Mouse (Mus musculus) stomach, embryonic 14.5 days (tissue): ENCODE measurements around the gene Odf3l1. TPM values are rescaled to one million over a fixed set of nuclear protein-coding genes. Genes with fewer than 3 reads are reported as not detected.
A peak's percentile ranks its signal among the peaks of the same experiment; 100 is the strongest.

Experiments
- ATAC-seq: fragments of 200-750 bp; cut with Nextera tagmentation; 2 replicates; pipeline ENCODE4 v1.8.0; 2017; ENCODE audit warnings: low read depth, moderate TSS enrichment; ENCODE audit not compliant: insufficient number of reproducible peaks, insufficient read depth, low FRiP score
- H3K27ac ChIP-seq: fragments of 300-500 bp; sonication (generic); 2 replicates; pipeline ENCODE4 v1.5.1; 2014; ENCODE audit warnings: mild to moderate bottlenecking, low read length, moderate library complexity, mixed read lengths
- H3K27me3 ChIP-seq: fragments of 300-500 bp; sonication (generic); 2 replicates; pipeline ENCODE4 v1.6.1; 2014; ENCODE audit warnings: low read length, control low read depth, mixed read lengths; ENCODE audit not compliant: control insufficient read depth, insufficient read depth
- H3K36me3 ChIP-seq: fragments of 300-500 bp; sonication (generic); 2 replicates; pipeline ENCODE4 v1.6.1; 2014; ENCODE audit warnings: mild to moderate bottlenecking, control low read depth, low read length, moderate library complexity, mixed read lengths; ENCODE audit not compliant: control insufficient read depth, insufficient read depth
- H3K4me1 ChIP-seq: fragments of 300-500 bp; sonication (generic); 2 replicates; pipeline ENCODE4 v1.6.1; 2014; ENCODE audit warnings: low read length, control low read depth, mixed read lengths; ENCODE audit not compliant: control insufficient read depth, insufficient read depth
- H3K4me2 ChIP-seq: fragments of 300-500 bp; sonication (generic); replicated peaks from 2 replicates; pipeline ENCODE4 v1.6.1; 2014; ENCODE audit warnings: low read depth, low read length, control low read depth
- H3K4me3 ChIP-seq: fragments of 300-500 bp; sonication (generic); 2 replicates; pipeline ENCODE4 v1.5.1; 2014; ENCODE audit warnings: low read depth, low read length, control low read depth
- H3K9ac ChIP-seq: fragments of 300-500 bp; sonication (generic); replicated peaks from 2 replicates; pipeline ENCODE4 v1.6.1; 2014; ENCODE audit warnings: low read depth, mild to moderate bottlenecking, control low read depth, low read length, moderate library complexity, mixed read lengths
- H3K9me3 ChIP-seq: fragments of 300-500 bp; sonication (generic); 2 replicates; pipeline ENCODE4 v1.6.1; 2016; ENCODE audit warnings: low read depth, low read length, control low read depth; ENCODE audit not compliant: control insufficient read depth
- WGBS: fragments of 180-500 bp; shearing (Covaris S2); extraction: QIAGEN DNeasy Blood & Tissue Kit; methylation state at CpG from one replicate; pipeline ENCODE4 v1.1.7; 2014; 5-methylcytosine and 5-hydroxymethylcytosine counted together
- polyA plus RNA-seq: library from polyadenylated mRNA; unstranded; fragments of >200 nt; fragmentation: Nextera tagmentation; extraction: Ambion mirVana; gene quantifications from 2 replicates; pipeline ENCODE4 v1.2.1, GENCODE M21; 2014

The Odf3l1 gene
- polyA plus RNA-seq, 1 experiment from 2014 or later: 1.9 TPM

GRCm38 (mm10) chr9:56868292-56868691, 3.8 kb upstream of the Odf3l1 start:
- H3K36me3 ChIP-seq: no peaks in the 10 kb centered on the region
- peaks cover 64% of the 10 kb centered on the region for H3K4me1 ChIP-seq
- 19% methylated on average over 6 of the region's 6 CpGs for WGBS
- H3K27me3 ChIP-seq: no peaks in the 10 kb centered on the region
- H3K9me3 ChIP-seq: no peaks in the 10 kb centered on the region
- no peak overlapping the region for H3K9ac ChIP-seq
- peak overlapping the region; percentile 11 for H3K4me2 ChIP-seq
- peak; percentile 73; the same call in 1 of the 2 replicates for ATAC-seq
- H3K27ac ChIP-seq: peak overlapping the region; percentile 56; the same call in 1 of the 2 replicates
- no peak overlapping the region for H3K4me3 ChIP-seq

DNA sequence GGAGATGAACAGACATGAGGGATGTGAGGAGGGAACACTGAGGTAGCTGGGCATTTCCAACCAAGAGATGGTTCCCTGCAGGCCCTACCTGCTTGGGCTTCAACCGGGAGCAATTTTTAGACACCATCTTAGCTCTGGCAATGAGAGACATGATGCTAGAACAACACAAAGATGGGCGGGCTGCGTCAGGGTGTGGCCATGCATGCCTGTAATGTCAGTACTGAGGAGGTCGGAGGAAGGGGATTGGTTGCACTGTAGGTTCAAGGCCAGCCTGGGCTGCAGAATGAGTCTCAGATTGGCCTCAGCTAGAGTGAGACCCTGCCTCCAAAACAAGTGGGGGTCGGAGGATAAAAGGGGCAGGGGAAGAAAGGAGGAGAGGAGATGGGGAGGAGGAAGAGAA, 2.0 kb upstream of the Odf3l1 start:
- Histone ChIP-seq H3K27ac (no peak overlapping the region), H3K9ac (no peak overlapping the region)

DNA sequence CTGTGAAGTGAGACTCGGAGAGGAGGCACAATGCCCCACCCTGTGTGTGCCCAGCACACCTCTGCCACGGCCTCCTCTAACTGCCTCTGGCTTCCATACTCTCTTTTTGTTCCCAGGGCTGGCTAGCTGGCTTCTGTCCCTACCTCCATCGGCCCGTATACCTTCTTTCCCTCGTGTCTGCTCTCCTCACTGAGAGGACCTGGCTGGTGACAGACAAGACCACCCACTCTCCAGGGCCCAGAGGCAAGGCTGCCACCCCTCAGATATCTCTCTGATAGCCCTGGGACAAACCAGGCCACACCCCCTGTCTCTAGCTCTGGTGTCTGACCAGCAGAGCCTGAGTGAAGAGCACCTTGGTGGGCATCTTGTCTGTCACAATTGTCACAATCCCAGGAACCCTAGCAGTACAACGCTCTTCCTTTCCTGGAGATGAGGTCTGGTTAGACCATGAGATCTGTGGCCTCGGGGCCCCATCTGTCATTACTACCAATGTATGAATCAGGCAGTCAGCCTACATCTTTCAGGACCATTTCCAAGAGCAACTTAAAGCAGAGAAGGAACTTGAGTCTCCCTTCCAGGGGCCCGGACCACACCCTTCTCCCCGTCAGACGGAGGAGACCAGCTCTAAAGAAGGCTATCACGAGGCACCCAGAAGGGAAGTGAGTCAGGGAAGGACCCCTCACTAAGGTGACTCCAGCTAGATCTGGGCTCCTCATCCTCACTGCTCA, 1.4 kb upstream of the Odf3l1 start:
- no peaks in the 10 kb centered on the region for H3K36me3 ChIP-seq
- no peaks in the 10 kb centered on the region for H3K27me3 ChIP-seq
- no peaks in the 10 kb centered on the region for H3K9me3 ChIP-seq
- no peak for ATAC-seq
- WGBS: 54% methylated on average over 11 of the region's 11 CpGs
- H3K4me2 ChIP-seq: peak overlapping the region; percentile 68
- peak overlapping the region; percentile 44 for H3K4me3 ChIP-seq
- H3K4me1 ChIP-seq: peaks cover 53% of the 10 kb centered on the region
- H3K9ac ChIP-seq: peak overlapping the region; percentile 37; the same call in 1 of the 2 replicates
- no peak overlapping the region for H3K27ac ChIP-seq

More for the DNA sequence above, 2.0 kb upstream of the Odf3l1 start:
- ATAC-seq: no peak
- WGBS: 80% methylated on average over 5 of the region's 5 CpGs
- no peaks in the 10 kb centered on the region for H3K27me3 ChIP-seq
- no peaks in the 10 kb centered on the region for H3K9me3 ChIP-seq
- H3K4me2 ChIP-seq: peak overlapping the region; percentile 68
- H3K4me3 ChIP-seq: peak overlapping the region; percentile 44; the same call in 1 of the 2 replicates
- peaks cover 56% of the 10 kb centered on the region for H3K4me1 ChIP-seq
- H3K36me3 ChIP-seq: no peaks in the 10 kb centered on the region

- H3K27me3 ChIP-seq: no peaks in the 10 kb centered on the region
- H3K4me3 ChIP-seq: peak within 1 kb of the TSS; percentile 44
- no peaks in the 10 kb centered on the region for H3K36me3 ChIP-seq
- no peaks in the 10 kb centered on the region for H3K9me3 ChIP-seq
- H3K27ac ChIP-seq: peak within 1 kb of the TSS; percentile 52; the same call in 1 of the 2 replicates
- under 1% methylated on average over 24 of the region's 24 CpGs for WGBS
- H3K4me2 ChIP-seq: peak within 1 kb of the TSS; percentile 68
- peak within 1 kb of the TSS; percentile 37; the same call in 1 of the 2 replicates for H3K9ac ChIP-seq
- peaks cover 52% of the 10 kb centered on the region for H3K4me1 ChIP-seq
- ATAC-seq: peak; percentile 72
Observed at GRCm38 (mm10) chr9:56864832-56865231, 353 bp upstream of the Odf3l1 start, which contains the start of gene Cspg4. TSS of gene Cspg4 (plus strand) at chr9:56865033.

GRCm38 (mm10) chr9:56862863-56863262, 1.6 kb downstream of the Odf3l1 start:
- H3K27me3 ChIP-seq: no peaks in the 10 kb centered on the region
- H3K27ac ChIP-seq: no peak overlapping the region
- H3K4me3 ChIP-seq: no peak overlapping the region
- H3K36me3 ChIP-seq: no peaks in the 10 kb centered on the region
- peaks cover 42% of the 10 kb centered on the region for H3K4me1 ChIP-seq
- no peak overlapping the region for H3K9ac ChIP-seq
- H3K9me3 ChIP-seq: no peaks in the 10 kb centered on the region
- no peak overlapping the region for H3K4me2 ChIP-seq
- WGBS: 37% methylated on average over 2 of the region's 2 CpGs
- no peak for ATAC-seq

DNA sequence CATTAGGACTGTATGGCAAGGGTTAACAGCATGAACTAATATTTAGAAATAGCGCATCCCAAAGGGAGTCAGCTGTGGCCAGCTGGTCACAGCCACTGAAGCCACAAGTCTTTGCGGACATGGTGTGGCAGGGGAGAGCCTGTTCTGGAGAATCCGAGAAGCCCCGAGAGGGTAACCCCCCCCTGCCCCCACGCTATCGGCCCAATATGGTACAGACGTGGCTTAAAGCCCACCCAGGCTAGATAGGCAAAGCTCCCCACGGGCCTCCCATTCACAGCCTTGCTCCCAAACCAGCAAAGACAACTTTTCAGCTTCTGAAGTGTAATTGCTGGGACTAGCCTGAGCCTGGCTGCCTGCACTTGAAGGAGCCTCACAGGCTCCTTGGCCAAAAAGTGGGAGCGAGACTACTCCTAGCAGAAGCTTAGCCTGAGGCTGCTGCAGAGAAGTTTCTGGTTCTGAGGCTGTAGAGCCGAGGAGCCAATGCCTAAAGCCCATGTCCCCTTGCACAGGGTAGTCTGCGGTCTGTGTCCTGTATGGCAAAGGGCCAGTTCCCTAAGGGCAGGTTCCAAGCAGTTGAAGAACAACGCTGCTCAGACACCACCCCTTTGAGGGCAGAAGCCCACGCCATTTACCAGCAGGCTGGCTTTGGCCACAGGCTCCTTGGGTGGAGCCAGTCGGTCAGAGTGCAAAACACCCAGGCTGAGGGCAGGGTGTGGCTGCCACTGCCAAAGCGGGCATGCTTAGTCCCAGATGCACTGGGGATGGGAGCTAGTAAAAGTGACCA, 3.8 kb downstream of the Odf3l1 start:
- Histone ChIP-seq H3K4me3 (no peak overlapping the region), H3K4me2 (0 out of 2 replicates have a peak overlapping the region, but pooled peaks have one; percentile 10), H3K36me3 (no peaks in the 10 kb centered on the region), H3K9ac (no peak overlapping the region), H3K27me3 (no peaks in the 10 kb centered on the region), H3K9me3 (no peaks in the 10 kb centered on the region), H3K27ac (peak overlapping the region; percentile 85), H3K4me1 (peaks cover 28% of the 10 kb centered on the region)
- ATAC-seq: no peak
- WGBS: 37% methylated on average over 15 of the region's 15 CpGs

DNA sequence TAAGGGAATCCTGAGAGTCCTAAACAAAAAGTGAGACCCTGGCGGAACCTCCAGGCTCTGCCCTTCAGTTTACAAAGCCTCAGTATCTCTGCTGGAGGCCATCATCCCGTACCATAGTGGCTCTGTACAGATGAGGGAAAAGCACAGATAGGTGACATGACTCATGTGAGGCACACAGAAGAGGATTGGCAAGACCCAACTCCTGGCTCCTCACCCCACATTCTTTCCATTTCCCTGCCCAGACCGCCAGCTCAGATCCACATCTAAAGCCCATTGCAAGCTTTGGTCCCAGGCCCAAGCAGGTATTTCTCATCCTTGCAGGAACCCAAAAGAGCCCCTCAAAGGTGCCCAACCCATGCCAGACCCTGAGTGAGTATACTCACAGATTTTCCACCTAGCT, 4.4 kb downstream of the Odf3l1 start:
- Histone ChIP-seq H3K9me3 (no peaks in the 10 kb centered on the region), H3K9ac (no peak overlapping the region), H3K27ac (no peak overlapping the region), H3K4me1 (peaks cover 24% of the 10 kb centered on the region), H3K27me3 (no peaks in the 10 kb centered on the region), H3K36me3 (no peaks in the 10 kb centered on the region), H3K4me3 (no peak overlapping the region), H3K4me2 (no peak overlapping the region)
- 71% methylated on average over 3 of the region's 3 CpGs for WGBS
- no peak for ATAC-seq

- 33% methylated on average over 3 of the region's 3 CpGs for WGBS
- Histone ChIP-seq H3K9me3 (no peaks in the 10 kb centered on the region), H3K27ac (no peak overlapping the region), H3K9ac (no peak overlapping the region), H3K27me3 (no peaks in the 10 kb centered on the region), H3K4me1 (peaks cover 12% of the 10 kb centered on the region), H3K4me2 (no peak overlapping the region), H3K36me3 (no peaks in the 10 kb centered on the region), H3K4me3 (no peak overlapping the region)
- no peak for ATAC-seq
Observed at GRCm38 (mm10) chr9:56857463-56857862, 7.0 kb downstream of the Odf3l1 start.
